Mouse (Mus musculus): ENCODE measurements around the gene N4bp3. TPM values are rescaled to one million over a fixed set of nuclear protein-coding genes. Genes with fewer than 3 reads are reported as not detected.

Gene N4bp3
- total and polyA plus RNA-seq, 3 experiments = 19.1 to 22.1 (median 21.2) TPM

DNA sequence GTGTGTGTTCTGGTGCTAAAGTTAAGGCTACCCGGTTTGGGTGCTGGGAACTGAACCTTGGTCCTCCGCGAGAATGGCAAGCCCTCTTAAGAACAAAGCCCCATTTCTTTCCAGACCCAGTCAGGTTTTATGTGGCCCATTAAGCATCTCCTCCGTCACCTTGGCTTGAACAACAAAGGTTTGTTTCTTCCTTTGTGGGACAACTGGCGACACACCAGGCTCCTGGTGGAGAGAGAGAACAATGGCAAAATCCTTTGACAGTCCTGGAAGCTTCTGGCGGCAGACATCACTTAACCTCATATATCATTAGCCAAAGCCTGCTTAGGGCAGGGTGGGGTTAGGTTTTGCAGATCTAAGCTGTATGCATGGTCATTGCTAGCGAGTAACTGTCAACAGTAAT lies 12.0 kb upstream of the N4bp3 start:
- TF ChIP-seq UBTF (IDR thresholded peaks at IDR 0.05; ENCODE audit: low read depth, low read length) (no peak), RCOR1 (conservative IDR thresholded peaks at IDR 0.05; ENCODE audit: low read depth, low read length) (no peak), E2F4 (IDR thresholded peaks at IDR 0.05; ENCODE audit: insufficient replicate concordance, low read depth, low read length) (no peak), HCFC1 (IDR thresholded peaks at IDR 0.05; ENCODE audit: low read depth, low read length) (no peak), USF1 (IDR thresholded peaks at IDR 0.05; ENCODE audit: low read depth, low read length) (no peak)
- Histone ChIP-seq H3K9me3 (replicated peaks; ENCODE audit: low read length) (no peaks in the 10 kb centered on the region), H3K4me1 (ENCODE audit: control insufficient read depth in 1 of 2, insufficient read depth in 2 of 2) (peaks cover 0 to 13% of the 10 kb centered on the region in 2 experiments; a peak in 2 of 4 replicates), H3K27ac (ENCODE audit: insufficient read depth, low read depth) (no peak overlapping the region), H3K9ac (ENCODE audit: insufficient read depth, low read depth) (no peak overlapping the region), H3K79me2 (replicated peaks; ENCODE audit: control insufficient read depth, extremely low read depth, insufficient read depth, poor library complexity, severe bottlenecking) (no peaks in the 10 kb centered on the region), H3K4me3 (replicated peaks in 1 of 3; ENCODE audit: low read depth in 2 of 3, low read length in 2 of 3, poor library complexity in 1 of 3) (no peak overlapping the region), H3K36me3 (replicated peaks in 1 of 2; ENCODE audit: control insufficient read depth in 1 of 2, insufficient read depth in 1 of 2, low read length in 1 of 2) (no peaks in the 10 kb centered on the region), H3K4me2 (ENCODE audit: insufficient read depth, low read depth, poor library complexity, severe bottlenecking) (no peak overlapping the region), H3K27me3 (replicated peaks) (no peaks in the 10 kb centered on the region)
- in situ Hi-C loops (cut with MboI; ENCODE audit: low pct_ligation_motif_present, low pct_unique_long_range_greater_than_20kb, low sequenced_read_pairs) = no loop called here
- DNase-seq (ENCODE audit: extremely low read depth) = no peak
- dilution Hi-C loops (cut with MboI; ENCODE audit: extremely low pct_ligation_motif_present, extremely low pct_unique_long_range_greater_than_20kb, low sequenced_read_pairs) = no loop called here

GRCm38 (mm10) chr11:51661867-51662365 lies 11.3 kb upstream of the N4bp3 start:
- Histone ChIP-seq H3K9ac (ENCODE audit: insufficient read depth, low read depth) (no peak overlapping the region), H3K27me3 (replicated peaks) (no peaks in the 10 kb centered on the region), H3K4me2 (ENCODE audit: insufficient read depth, low read depth, poor library complexity, severe bottlenecking) (no peak overlapping the region), H3K4me1 (ENCODE audit: control insufficient read depth in 1 of 2, insufficient read depth in 2 of 2) (peaks cover 0 to 13% of the 10 kb centered on the region in 2 experiments; a peak in 2 of 4 replicates), H3K9me3 (replicated peaks; ENCODE audit: low read length) (no peaks in the 10 kb centered on the region), H3K27ac (ENCODE audit: insufficient read depth, low read depth) (no peak overlapping the region), H3K4me3 (replicated peaks in 1 of 3; ENCODE audit: low read depth in 2 of 3, low read length in 2 of 3, poor library complexity in 1 of 3) (no peak overlapping the region), H3K36me3 (replicated peaks in 1 of 2; ENCODE audit: control insufficient read depth in 1 of 2, insufficient read depth in 1 of 2, low read length in 1 of 2) (peaks cover 2 to 5% of the 10 kb centered on the region in 2 experiments), H3K79me2 (replicated peaks; ENCODE audit: control insufficient read depth, extremely low read depth, insufficient read depth, poor library complexity, severe bottlenecking) (no peaks in the 10 kb centered on the region)
- TF ChIP-seq MXI1 (IDR thresholded peaks at IDR 0.05; ENCODE audit: low read depth, low read length) = no peak
- TF ChIP-seq EP300 (IDR thresholded peaks at IDR 0.05; ENCODE audit: low read length) = no peak
- no peak for TF ChIP-seq TCF12 (IDR thresholded peaks at IDR 0.05; ENCODE audit: low read depth, low read length)
- no peak for TF ChIP-seq POLR2AphosphoS2 (IDR thresholded peaks at IDR 0.05; ENCODE audit: low read depth, low read length)
- no peak for TF ChIP-seq HCFC1 (IDR thresholded peaks at IDR 0.05; ENCODE audit: low read depth, low read length)
- no peak for TF ChIP-seq ELF1 (IDR thresholded peaks at IDR 0.05; ENCODE audit: low read depth, low read length)
- no peak for TF ChIP-seq BHLHE40 (IDR thresholded peaks at IDR 0.05; ENCODE audit: low read depth, low read length)
- no peak for TF ChIP-seq E2F4 (IDR thresholded peaks at IDR 0.05; ENCODE audit: insufficient replicate concordance, low read depth, low read length)
- TF ChIP-seq MYC (IDR thresholded peaks at IDR 0.05; ENCODE audit: low read depth, low read length) = no peak
- TF ChIP-seq RCOR1 (conservative IDR thresholded peaks at IDR 0.05; ENCODE audit: low read depth, low read length) = no peak
- TF ChIP-seq SIN3A (IDR thresholded peaks at IDR 0.05; ENCODE audit: low read length) = no peak
- TF ChIP-seq ZC3H11A (IDR thresholded peaks at IDR 0.05; ENCODE audit: low read depth, low read length) = no peak
- TF ChIP-seq GABPA (IDR thresholded peaks at IDR 0.05; ENCODE audit: insufficient replicate concordance, low read depth, low read length) = no peak
- TF ChIP-seq ETS1 (conservative IDR thresholded peaks at IDR 0.05; ENCODE audit: low read depth, low read length) = no peak
- in situ Hi-C loops (cut with MboI; ENCODE audit: low pct_ligation_motif_present, low pct_unique_long_range_greater_than_20kb, low sequenced_read_pairs) (no loop called here), dilution Hi-C loops (cut with MboI; ENCODE audit: extremely low pct_ligation_motif_present, extremely low pct_unique_long_range_greater_than_20kb, low sequenced_read_pairs) (no loop called here)
- DNase-seq (ENCODE audit: extremely low read depth) = no peak
